Mouse (Mus musculus) adrenal gland, adult 8-10 months (tissue): Measurements from ENCODE around the gene Bloc1s1. TPM values are rescaled to one million over a fixed set of nuclear protein-coding genes. Genes with fewer than 3 reads are reported as not detected.

Experiments
- DNase-seq: peaks from one replicate; pipeline ENCODE4 v3.0.0; 2022
- total RNA-seq, 4 experiments: library from RNA; stranded (reverse); gene quantifications; 2 replicates each; pipeline ENCODE4 v1.2.4; 2022

Bloc1s1 gene
- total RNA-seq, 4 experiments from 2014 or later = 137 to 192 (median 168) TPM

DNA sequence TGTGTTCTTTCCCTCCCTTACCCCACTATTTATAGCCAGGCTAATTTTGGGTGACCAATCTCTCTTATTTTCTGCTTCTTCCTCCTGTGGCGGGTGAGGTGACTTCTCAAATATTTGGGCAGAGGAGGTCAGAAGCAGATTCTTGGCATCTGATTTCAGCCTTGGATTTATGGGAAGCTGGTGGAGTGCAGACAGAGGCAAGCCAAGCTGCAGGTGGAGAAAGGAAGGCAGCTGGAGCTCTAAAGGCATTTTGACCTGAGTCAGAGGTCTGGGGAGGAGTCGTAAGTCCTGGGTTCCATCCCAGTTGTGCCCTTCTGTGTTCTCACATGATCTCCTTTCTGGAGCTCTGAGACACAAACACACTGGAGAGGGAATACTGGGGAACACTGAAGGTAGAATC is 7.6 kb upstream of the Bloc1s1 start:
- DNase-seq = no peak

DNA sequence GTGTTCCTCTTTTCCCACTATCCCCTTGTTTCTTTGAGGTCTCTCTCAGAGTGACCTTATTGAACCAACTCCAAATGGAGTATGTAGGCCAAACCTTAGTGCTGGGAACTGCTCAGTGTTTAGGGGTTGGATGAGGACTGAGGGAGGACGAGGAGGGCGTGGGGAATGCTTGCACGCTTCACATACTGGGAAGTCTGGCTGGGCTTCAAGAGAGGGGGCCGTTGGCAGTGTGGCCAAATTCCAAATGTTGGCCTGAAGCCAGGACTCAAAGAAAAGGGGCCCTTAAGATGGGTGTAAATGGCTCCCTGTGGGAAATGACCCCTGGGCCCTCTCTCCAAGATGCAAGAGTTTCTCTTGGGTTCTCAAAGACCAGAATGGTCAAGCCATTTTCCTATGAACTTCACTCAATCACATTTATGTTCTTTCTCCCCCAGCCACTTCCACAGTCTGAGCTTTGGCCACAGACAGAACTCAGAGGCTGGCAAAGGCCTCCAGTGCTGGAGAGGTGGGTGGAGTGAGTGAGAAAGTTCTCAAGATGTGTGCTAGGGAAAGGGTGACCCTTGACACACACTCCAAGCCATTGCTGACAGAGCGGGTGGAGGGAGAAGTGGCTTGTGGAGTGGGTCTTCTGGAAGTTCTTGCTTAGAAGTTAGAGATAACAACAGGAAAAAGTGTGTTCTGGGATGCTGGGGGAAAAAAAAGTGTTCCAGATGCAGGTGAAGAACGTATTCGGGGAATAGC is 6.0 kb upstream of the Bloc1s1 start:
- no peak for DNase-seq

DNA sequence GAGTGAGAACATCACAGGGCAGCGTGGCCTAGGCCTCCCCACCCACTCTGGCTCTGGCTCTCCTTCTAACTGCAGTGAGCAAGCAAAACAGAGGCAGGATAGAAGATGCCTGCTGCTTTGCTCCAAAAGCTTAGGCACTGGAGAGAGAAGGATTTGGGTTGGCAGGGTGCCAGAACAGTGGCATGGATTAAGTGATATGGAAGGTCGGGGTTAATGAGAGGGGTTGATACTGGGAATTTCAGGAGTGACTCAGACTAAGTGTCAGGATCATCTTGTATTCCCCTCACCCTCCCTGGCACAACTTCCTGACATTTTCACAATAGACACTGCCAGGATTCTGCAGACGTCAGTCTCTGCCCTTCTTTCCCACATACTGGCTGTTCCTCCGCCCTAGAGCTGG is 4.5 kb upstream of the Bloc1s1 start:
- no peak for DNase-seq

DNA sequence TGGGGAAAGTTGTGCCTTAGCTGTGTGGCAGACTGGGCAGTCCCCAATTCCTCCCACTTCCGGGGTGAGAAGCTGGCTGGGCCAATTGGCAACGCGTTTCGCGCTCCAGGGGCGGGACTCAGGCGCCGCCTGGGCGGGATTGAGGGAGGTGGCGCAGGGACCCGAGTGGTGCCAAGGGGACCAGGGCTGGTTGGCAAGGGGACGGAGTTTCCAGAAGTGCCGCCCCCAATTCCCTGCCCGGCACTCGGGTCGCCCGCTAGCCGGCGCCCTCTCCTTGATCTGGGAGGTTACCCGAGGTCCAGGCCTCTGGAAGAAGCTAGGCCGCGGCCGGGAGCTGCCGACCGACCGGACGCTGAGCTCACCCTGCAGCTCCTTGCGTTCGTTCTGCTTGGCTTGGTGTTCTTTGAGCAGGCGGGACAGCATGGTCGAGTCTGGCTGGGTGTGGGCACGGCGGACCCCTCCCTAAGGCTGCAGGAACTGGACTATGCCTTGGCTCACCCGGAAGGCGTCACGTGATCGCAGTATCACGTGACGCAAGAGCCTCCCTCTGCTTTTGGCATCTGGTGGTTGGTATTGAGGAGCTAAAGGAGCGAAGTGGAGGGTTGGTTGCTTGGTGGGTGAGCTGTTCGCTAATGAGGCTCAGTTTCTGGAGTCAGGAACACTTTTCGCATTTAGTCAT is 683 bp downstream of the Bloc1s1 start:
- peak; percentile 97 for DNase-seq

DNA sequence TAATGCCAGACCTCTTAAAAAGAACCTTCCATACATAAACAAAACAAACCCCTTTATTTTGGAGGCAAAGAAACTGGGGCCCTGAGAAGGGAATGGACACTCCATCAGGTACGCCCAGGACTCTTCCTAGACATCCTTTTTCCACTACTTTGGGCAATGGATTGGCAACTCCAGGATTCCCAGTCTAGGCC is 1.1 kb downstream of the Bloc1s1 start, which contains the start of gene Rdh5:
Gene Rdh5, minus strand, starts transcription at position 67 of the 191 bp plus-strand sequence.
- no peak for DNase-seq

DNA sequence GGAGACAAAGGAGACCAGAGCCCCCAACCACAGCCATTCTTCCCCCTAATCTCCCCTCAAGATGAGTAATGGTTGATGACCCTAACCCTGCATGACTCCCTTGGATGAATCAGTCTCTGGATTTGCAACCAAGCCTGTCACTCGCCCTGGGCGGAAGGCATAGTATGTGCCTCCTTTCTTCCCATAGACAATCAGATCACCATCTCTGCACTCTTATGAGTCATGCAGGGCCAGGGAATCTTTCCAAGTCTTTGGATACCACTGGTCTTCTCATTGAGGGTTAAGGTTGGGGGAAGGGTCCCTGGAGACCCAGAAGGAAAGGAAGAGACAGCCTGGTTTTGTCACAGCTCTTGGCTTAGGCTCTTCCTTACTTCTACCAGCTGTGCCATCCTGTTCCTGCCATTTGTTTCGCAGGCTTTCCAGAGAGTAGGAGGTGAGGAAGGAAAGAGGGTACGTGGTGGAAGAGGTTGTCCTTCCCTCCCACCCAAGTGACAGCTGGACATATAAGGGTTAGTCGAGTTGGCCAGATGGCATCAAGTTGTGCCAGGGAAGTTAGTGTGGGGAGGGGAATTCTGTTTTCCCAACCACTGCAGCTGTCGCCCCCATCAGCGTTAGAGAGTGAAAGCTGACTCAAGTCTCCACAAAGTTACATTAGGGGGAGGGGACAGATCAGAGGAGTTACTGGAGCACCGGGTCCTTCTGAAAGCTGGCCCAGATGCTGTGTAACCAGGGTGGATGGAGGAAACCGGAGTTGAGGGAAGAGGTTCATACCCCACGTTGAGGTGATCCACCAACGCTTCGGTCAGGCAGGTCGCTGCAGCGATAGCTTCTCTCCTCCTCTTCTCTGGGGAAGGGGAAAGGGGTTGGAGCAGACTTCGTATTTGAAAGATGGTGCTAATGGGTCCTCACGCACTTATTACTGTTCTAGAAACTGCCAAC is 1.7 kb downstream of the Bloc1s1 start:
- DNase-seq = peak; percentile 59

DNA sequence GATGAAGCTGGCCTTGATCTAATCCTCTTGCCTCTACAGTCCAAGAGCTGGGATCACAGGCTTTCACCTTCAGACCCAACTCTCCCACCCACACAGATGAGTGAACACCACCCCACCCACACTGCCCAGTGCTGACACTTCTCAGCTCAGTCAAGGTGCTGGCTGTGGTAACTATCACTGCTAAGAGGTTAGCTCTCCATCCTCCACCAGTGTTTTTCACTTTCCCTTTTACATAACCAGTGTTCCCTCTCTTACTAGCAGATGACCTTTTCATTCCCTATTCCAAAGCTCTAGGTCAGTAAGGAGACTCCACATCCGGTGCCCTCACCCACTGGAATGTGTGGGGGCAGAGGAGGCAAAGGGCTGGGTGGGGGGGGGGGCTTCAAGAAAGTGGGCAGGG is 2.6 kb downstream of the Bloc1s1 start:
- DNase-seq = no peak

DNA sequence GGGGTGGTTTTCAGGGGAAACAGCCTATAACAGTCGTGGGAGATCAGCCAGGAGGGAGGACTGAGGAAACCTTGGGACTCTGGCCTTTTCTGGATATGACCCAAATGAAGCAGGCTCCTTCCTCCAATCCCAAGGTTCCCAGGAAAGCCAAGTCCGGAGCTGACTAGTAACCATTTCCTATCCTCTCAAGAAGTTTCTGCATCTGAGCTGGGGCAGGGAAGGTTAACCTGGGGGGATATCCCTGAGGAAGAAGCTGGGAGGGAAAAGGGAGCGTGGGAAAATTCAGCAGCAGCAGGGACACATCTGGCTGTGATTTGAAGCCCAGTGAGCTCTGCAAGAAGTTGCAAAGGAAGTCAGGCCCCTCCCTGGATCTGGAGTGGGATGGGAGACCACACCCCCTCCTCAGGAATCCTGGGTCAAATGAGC is 3.1 kb downstream of the Bloc1s1 start:
- no peak for DNase-seq

DNA sequence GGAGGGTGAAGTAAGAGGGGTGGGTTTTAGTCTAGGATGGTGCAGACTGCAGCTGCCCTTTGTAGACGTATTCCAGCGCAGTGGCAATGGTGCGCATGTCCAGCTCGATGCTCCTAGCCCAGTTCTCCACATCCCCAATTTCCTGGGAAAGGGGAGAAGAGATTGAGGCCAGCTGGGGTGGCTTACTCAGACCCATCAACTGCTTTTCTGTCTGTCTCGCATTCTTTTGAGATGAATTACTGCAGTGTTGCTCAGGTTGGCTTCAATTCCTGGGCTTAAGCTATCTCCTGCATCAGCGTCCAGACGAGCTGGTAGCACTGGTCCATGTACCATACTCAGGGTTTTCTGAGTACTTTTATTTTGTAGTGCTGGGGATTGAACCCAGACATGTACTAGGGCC is 3.9 kb downstream of the Bloc1s1 start:
- no peak for DNase-seq

DNA sequence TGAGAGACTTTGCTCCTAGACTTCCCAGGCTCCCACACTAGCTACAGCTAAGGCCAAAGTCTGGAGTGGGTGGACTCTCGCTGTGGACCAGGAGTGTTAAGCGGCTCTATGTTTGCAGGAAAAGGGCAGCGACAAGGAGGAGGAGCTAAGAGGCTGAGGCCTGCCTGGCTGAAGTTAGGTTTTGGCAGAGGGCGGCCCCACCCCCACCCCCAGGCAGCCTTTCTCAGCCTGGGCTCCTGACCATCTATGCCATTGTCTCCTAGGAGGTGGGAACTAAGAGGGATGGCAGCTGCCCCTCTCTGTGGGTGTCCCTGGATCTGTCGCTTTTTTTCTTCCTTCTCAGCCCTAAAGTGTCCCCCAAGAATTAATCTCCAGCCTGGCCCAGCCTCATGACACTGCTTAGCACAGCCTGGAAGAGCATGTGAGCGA is 4.6 kb downstream of the Bloc1s1 start:
- no peak for DNase-seq

DNA sequence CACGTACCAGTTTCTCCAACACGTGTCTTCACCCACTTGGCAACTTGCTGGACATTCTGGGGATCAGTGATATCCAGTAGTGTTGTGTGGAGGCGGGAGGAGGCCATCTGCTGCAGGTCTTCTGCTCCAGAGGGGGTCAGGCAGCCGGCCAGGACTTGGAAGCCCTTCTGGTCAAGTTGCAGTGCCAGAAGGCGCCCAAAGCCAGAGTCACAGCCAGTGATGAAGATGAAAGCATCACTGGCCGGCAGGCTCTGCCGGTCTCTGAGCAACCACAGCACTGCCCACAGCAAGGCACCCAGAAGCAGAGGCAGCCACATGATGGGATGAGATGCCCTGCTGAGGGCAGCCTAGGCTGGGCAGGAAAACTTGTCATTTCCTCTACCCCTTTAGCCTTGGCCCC is 5.6 kb downstream of the Bloc1s1 start:
- no peak for DNase-seq

DNA sequence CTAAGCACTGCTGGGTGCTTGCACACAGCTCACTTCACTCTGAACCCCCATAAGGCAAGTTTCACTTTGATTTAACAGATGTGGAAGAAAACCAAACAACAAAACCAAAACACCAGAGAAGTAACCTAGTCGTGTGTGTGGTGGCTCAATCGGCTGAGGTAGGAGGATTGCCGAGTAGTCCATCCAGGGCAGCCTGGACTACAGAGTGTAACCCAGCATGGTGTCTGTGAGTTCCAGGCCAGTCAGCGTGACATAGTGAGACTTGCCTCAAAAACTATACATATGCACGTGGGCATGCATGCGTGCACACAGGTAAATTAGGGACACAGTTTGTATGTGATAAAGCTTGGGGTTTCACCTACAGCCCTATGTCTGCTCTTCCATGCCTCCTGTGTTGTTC is 6.4 kb downstream of the Bloc1s1 start:
- DNase-seq = no peak

DNA sequence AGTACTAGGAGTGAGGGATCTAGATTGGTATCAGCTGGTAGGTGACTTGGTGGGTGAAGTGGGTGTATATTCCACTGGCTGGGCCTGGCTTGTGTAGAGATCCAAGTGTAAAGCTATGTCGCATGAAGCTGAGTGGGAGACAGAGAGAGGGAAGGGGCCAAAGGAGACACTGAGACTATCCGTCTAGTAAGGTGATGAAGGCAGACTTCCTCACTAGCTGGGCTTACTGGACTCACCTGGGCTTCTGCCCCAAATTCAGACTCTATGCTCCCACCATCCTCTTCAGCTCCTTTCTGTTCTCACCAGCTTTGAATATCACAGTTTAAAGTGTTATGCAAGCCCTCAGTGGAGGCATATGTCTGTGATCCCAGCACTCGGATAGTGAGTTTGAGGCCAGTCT is 7.2 kb downstream of the Bloc1s1 start:
- no peak for DNase-seq

DNA sequence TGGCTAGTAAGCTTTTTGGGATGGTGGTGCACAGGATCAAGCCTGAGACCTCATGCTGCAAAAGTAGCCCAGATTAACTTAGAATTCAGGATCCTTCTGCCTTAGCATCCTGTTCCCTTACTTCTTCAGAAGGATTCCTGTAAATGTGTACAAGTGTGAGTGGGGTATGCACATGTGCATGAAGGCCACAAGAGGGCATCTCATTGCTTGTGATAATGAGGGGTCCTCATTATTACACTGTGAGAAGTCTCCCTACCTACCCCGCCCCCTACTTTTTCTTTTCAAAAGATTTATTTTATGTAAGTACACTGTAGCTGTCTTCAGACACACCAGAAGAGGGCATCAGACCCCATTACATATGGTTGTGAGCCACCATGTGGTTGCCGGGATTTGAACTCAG is 8.3 kb downstream of the Bloc1s1 start:
- DNase-seq = no peak

DNA sequence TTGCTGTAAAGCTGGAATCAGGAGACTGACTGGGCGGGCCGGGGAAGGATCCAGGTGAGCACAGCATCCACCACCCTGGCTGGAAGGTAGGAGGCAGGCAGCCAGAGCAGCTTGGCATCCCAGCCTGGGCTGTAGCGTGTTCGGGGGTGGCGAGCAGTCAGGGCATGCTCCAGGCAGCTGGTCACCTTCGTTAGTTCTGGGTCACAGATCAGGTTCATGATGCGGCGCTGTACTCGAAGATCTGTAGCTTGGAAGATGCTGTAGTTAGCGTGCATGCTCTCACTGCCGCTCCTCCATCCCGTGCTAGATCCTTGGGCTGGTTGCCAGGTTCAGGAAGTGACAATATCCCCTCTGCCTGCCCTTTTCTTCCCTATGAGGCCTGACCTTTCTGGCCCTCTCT is 10.1 kb downstream of the Bloc1s1 start:
- no peak for DNase-seq

DNA sequence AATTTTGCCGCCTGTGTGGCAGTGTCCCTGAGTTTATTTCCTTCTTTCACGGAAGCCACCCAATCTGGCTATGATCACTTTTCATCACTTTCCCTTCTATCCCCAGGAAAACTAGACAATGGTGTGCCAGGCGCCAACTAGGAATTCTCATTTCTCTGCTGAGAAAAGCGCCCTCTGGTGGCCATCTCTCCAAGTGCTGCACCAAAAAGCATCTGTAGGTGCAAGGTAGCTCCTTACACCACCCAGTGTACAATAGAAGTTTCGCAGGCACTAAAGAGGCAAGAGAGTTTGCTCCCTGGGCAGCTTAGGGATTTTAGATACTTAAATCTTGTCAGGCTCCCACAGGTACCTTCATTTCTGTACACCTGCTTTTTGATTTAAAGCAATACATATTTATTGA is 10.6 kb downstream of the Bloc1s1 start:
- peak; percentile 79 for DNase-seq

DNA sequence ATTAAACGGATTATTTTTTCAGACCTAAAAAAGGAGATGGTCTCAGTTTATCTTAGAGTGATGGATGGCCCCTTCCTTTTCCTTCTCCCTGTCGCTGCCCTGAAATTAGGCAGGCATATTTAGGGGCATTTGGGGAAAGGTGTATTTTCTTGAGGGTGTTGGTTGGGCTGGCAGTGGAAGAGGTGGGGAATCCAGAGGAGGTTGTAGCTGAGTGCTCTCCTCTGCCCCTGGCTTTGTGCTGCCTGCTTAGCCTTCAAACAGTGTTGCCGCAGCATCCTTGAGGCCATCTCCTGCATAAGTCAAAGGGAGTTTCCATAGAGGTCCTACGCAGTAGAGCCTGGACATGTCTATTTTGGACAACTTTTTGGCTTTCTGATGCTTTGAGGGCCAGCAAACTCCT is 11.0 kb downstream of the Bloc1s1 start:
- DNase-seq = no peak

DNA sequence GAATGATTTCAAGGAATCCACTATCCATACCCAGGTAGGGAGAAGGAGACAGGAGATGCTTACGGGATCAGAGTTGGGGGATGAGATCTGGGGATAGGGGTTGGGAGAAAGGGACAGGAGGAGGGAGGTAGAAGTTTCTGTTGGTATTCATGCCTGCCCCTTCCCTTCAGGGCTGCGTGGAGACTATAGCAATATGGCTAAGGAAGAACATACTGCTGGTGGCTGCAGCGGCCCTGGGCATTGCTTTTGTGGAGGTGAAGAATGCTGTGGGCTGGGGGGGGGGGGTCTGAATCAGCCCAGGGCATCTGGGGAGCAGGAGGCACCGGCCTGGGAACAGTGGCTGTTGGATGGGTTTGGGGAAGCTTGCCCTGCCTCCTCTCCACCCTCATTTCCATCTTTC is 11.6 kb downstream of the Bloc1s1 start:
- DNase-seq = no peak

DNA sequence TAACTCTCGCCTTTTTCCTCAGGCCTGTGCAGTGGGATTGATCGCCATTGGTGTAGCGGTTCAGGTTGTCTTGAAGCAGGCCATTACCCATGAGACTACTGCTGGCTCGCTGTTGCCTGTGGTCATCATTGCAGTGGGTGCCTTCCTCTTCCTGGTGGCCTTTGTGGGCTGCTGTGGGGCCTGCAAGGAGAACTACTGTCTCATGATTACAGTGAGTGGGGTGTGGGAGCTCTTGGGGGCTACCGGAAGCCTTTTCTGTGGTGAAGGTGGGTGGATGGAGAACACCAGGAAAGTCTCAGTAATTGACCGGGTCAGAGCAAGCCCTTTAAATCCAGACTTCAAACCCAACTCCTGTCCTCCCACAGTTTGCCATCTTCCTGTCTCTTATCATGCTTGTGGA is 12.4 kb downstream of the Bloc1s1 start:
- no peak for DNase-seq

DNA sequence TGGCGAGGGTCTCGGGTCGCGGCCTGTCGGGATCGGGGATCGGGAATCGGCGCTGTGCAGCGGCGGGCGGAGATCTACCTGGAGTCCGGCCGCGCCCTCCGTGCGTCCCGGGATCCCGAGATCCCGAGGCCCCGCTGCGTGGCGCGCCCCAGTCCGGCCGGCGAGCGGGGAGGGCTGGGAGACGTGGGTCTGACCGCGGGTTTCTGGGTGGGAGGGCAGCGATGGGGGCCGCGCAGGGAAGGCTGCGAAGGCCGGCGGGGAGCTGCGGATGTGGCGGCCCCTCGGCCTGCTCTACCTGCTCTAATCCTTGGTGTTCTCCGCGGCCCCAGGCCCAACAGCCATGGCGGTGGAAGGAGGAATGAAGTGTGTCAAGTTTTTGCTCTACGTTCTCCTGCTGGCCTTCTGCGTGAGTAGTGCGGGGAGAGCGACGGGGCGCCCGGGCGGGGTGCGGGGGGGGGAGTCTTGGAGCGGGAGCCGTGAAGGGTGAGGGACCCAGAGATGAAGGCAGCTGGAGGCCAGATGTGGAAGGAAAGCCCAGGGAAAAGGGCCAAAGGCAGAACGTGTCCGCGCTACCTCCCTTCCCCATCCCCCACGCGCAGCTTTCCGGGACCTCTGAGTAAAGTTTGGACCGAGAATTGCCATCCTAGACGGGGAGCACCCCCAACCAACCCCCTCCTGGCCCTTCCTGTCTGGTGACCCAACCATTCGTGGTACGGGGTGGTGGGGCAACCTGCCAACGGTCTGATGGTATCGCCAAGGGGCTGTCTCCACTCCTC is 13.6 kb downstream of the Bloc1s1 start:
- DNase-seq = peak; percentile 54

DNA sequence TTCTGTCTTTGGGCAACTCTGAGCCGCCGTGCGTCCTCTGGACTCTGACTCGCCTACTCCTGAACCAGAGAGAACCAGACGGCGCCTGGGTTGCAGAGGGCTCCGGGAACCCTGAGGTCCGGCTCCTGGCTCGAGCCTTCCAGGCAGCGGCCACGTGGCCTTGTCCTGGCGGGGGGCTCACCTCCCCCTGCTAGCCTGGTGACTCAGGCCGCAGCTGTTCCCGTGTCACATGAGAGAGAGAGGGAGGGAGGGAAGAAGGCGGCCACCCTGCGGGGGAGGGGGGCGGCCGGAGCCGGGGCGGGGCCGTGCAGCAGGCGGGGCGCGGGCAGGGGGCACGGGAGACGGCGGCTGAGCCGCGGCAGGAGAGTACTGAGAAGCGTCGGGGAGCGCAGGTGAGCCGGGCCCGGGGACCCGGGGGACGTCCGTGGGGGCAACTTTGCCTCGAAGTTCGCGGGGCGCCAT is 14.2 kb downstream of the Bloc1s1 start:
- peak; percentile 91 for DNase-seq

DNA sequence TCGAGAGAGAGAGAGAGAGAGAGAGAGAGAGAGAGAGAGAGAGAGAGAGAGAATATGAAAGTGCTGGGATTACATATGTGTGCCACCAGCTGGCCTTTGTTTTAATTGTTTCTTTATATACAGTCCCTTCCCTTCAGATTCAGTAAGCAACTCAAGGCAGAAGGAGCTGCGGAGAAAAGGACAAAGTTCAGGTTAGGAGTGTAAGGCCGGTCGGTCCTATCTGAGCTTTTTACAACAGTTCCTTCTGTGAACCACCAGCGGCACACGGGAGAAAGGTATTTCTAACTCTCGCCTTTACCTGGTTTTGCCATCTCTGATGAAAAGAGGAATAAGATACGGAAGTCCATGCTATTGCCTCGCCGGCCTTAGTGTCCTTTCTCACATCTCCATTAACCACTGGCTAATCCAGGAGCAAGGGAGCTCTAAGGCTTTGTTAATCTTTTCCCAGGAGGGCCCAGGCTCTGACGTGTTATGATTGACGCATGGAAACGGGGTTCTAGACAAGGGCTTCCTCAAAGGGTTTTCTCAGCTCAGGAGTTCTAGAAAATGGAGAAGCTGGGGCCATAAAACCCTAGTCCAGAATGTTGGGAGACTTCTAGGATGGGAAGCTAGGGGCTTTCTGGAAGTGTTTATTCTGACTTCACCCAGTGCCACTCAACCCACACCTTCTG is 14.9 kb downstream of the Bloc1s1 start:
- no peak for DNase-seq
